Mouse (Mus musculus): ENCODE measurements around the gene Zfp811. TPM values are rescaled to one million over a fixed set of nuclear protein-coding genes. Genes with fewer than 3 reads are reported as not detected.

The Zfp811 gene
- polyA plus RNA-seq, 1 experiment from 2014 or later, result 2.4 TPM

Other genes starting within 250 kb of the Zfp811 start
- gene Cyp4f37, start 188.6 kb downstream of the Zfp811 start, polyA plus RNA-seq (2016; fragmentation: Nextera tagmentation; extraction: Ambion mirVana), result not detected in 2 replicates
- gene Cyp4f40, start 151.0 kb downstream of the Zfp811 start, polyA plus RNA-seq (2016; fragmentation: Nextera tagmentation; extraction: Ambion mirVana), result not detected in 2 replicates
- 0.41 and 0.83 TPM in 2 replicates for gene Cyp4f15, start 124.3 kb downstream of the Zfp811 start, polyA plus RNA-seq (2016; fragmentation: Nextera tagmentation; extraction: Ambion mirVana)
- gene Zfp871, start 21.6 kb downstream of the Zfp811 start, polyA plus RNA-seq (2016; fragmentation: Nextera tagmentation; extraction: Ambion mirVana), result 27.3 and 30.4 TPM in 2 replicates
- 8.5 and 8.7 TPM in 2 replicates for gene Zfp799, start 20.3 kb upstream of the Zfp811 start, polyA plus RNA-seq (2016; fragmentation: Nextera tagmentation; extraction: Ambion mirVana)
- 4.7 and 5.3 TPM in 2 replicates for gene Zfp870, start 81.7 kb upstream of the Zfp811 start, polyA plus RNA-seq (2016; fragmentation: Nextera tagmentation; extraction: Ambion mirVana)
- not detected in 2 replicates for gene Cyp4f14, start 107.4 kb upstream of the Zfp811 start, polyA plus RNA-seq (2016; fragmentation: Nextera tagmentation; extraction: Ambion mirVana)
- 8.9 TPM in 2 replicates for gene Cyp4f13, start 137.5 kb upstream of the Zfp811 start, polyA plus RNA-seq (2016; fragmentation: Nextera tagmentation; extraction: Ambion mirVana)
- gene Zfp472, start 155.9 kb upstream of the Zfp811 start, polyA plus RNA-seq (2016; fragmentation: Nextera tagmentation; extraction: Ambion mirVana), result 7.7 and 7.8 TPM in 2 replicates
- gene Zfp952, start 183.2 kb upstream of the Zfp811 start, polyA plus RNA-seq (2016; fragmentation: Nextera tagmentation; extraction: Ambion mirVana), result 8.6 and 8.9 TPM in 2 replicates
- 7.1 and 8.0 TPM in 2 replicates for gene Zfp763, start 223.5 kb upstream of the Zfp811 start, polyA plus RNA-seq (2016; fragmentation: Nextera tagmentation; extraction: Ambion mirVana)

Measured in heart, embryonic 10.5 days (tissue).